Mouse (Mus musculus) right cerebral cortex, postnatal 25 days (tissue): Measurements from ENCODE around the gene Nt5dc1.
"Not testable (repeated sequence)": the region's sequence is repeated elsewhere in the genome, so short reads cannot be mapped to it uniquely, and the experiment has no call there.

ENCODE experiments used
- DNase-seq: peaks from one replicate; pipeline ENCODE4 v3.0.0; 2022

Gene Nt5dc1

GRCm38 (mm10) chr10:34309915-34310685 is 108.3 kb downstream of the Nt5dc1 start:
- no peak for DNase-seq

DNA sequence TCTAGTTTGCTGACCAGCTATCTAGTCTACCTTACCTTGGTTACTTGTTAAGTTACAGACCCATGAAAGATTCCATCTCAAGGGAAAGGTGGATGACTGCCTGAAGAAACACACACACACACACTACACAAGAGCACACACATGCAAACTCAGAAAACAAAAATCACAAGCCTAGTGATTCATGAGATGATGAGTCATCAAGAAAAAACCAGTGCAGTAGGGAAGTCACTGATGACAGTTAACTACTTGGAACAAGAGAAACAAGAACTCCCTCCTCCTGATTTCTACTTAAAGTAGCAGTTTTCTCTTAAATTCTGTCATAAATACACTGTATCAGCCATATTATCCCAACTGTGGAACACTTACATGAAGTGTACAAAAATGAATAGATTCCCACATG is 111.3 kb downstream of the Nt5dc1 start:
- DNase-seq, result no peak

GRCm38 (mm10) chr10:34300368-34300767 is 118.0 kb downstream of the Nt5dc1 start:
- no peak for DNase-seq

DNA sequence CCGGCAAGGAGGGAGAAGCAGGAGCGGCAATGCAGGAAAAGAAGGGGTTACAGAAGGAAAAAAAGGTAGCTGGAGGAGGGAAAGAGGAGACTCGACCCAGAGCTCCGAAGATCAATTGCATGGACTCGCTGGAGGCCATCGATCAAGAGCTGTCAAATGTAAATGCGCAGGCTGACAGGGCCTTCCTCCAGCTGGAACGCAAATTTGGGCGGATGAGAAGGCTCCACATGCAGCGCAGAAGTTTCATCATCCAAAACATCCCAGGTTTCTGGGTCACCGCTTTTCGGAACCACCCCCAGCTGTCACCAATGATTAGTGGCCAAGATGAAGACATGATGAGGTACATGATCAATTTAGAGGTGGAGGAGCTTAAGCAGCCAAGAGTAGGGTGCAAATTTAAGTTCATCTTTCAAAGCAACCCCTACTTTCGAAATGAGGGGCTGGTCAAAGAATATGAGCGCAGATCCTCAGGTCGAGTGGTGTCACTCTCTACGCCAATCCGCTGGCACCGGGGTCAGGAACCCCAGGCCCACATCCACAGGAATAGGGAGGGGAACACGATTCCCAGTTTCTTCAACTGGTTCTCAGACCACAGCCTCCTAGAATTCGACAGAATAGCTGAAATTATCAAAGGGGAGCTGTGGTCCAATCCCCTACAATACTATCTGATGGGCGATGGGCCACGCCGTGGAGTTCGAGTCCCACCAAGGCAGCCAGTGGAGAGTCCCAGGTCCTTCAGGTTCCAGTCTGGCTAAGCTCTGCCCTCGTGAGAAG is 120.2 kb downstream of the Nt5dc1 start:
- DNase-seq, result no peak

DNA sequence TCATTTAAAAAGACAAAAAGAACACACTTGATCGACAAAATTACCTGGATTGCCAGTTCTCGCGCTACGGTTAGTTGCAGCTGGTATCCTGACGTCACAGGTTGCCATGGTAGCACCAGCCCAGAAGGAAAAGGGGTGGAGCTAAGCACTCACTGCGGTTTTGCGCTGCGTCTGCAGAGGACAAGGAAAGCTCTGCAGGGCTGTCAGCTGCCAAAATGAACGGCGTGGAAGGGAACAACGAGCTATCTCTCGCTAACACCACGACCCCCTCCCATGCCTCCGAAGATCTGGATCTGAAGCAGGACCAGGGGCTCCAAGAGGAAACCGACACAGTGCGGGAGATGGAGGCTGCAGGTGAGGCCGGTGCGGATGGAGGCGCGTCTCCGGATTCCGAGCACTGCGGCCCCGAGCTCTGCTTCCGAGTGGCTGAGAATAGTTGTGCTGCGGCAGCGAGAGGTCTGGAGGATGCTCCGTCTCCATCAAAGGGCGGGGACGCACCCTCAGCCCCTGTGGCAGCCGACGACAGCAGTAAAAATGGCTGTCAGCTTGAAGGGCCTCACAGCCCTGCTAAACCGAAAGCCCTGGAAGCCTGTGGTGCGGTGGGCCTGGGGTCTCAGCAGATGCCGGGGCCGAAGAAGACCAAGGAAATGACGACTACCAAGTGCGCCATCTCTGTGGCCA is 120.9 kb downstream of the Nt5dc1 start, which contains the start of gene Tspyl4:
Gene Tspyl4, plus strand, starts transcription at position 144 of the 681 bp plus-strand sequence.
- peak; percentile 93 for DNase-seq

GRCm38 (mm10) chr10:34296911-34297298 is 121.4 kb downstream of the Nt5dc1 start:
- DNase-seq, result no peak

DNA sequence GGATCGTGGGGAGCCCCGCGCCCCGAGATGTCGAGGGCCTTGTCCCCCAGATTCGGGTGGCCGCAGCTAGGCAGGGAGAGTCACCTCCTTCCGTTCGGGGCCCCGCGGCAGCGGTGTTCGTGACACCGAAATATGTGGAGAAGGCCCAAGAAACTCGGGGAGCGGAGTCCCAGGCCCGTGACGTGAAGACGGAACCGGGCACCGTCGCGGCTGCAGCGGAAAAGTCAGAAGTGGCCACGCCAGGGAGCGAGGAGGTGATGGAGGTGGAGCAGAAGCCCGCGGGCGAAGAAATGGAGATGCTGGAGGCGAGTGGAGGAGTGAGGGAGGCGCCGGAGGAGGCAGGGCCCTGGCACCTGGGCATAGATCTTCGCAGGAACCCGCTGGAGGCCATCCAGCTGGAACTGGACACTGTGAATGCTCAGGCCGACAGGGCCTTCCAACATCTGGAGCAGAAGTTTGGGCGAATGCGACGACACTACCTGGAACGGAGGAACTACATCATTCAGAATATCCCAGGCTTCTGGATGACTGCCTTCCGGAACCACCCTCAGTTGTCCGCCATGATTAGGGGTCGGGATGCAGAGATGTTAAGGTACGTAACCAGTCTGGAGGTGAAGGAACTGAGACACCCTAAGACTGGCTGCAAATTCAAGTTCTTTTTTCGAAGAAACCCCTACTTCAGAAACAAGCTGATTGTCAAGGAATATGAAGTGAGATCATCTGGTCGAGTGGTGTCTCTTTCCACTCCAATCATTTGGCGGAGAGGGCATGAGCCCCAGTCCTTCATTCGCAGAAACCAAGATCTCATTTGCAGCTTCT is 135.7 kb downstream of the Nt5dc1 start:
- DNase-seq, result peak; percentile 50

DNA sequence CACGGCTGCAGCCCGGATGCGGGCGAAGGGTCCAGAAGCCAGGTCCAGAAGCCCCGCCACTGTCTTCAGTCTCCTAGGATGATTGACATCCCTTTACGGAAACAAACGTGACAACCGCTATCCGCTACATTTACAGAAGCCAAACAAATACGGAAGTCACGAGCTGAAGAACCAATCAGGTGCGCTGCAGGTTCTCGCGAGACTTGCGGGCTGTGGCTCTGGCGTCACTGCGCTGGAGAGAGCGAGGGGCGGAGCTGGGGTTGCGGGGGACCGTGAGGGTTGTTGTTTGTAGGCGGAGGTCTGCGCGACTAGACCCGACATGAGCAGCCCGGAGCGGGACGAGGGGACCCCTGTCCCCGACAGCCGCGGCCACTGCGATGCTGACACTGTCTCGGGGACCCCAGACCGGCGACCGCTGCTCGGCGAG is 136.4 kb downstream of the Nt5dc1 start, which contains the start of gene Tspyl1:
Gene Tspyl1, plus strand, starts transcription at position 229 of the 427 bp plus-strand sequence.
- peak; percentile 97 for DNase-seq

GRCm38 (mm10) chr10:34281211-34281961 is 137.0 kb downstream of the Nt5dc1 start:
- DNase-seq, result no peak

GRCm38 (mm10) chr10:34280591-34281175 is 137.7 kb downstream of the Nt5dc1 start:
- DNase-seq, result peak; percentile 40

- DNase-seq, result no peak
Measured at GRCm38 (mm10) chr10:34271681-34272080, 146.7 kb downstream of the Nt5dc1 start.

GRCm38 (mm10) chr10:34267312-34268070 is 150.9 kb downstream of the Nt5dc1 start:
- DNase-seq, result no peak

DNA sequence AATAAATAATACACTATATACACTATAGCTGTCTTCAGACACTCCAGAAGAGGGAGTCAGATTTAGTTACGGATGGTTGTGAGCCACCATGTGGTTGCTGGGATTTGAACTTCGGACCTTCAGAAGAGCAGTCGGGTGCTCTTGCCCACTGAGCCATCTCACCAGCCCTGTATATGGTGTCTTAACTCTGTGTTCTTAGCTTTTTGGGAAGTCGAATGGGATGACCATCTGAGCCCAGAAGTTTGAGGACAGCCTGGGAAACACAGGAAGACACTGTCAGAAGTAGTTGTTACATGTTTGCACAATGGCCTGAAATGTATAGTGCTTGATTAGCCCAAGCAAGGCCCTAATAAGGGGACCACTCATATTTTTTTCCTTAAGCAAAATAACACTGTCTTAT is 153.2 kb downstream of the Nt5dc1 start:
- DNase-seq, result no peak

- DNase-seq, result not testable (repeated sequence)
Measured at GRCm38 (mm10) chr10:34252833-34253232, 165.5 kb downstream of the Nt5dc1 start.

DNA sequence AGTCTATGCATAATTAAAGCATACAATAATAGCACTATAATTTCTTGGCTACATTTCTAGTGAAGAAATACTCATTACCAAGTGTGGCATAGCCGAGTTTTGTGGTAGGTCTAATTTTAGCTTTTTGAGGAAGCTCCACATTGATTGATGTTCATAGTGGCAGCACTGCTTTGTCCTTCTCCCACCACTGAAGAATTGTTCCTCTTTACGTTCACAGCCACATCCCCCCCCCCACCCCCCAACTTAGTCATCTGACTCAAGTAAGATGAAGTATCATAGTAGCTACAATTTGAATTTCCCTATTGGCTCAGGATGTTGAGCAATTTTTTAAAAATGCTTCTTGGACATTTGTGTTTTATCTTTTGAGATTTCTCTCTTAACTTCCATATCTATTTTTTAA is 168.8 kb downstream of the Nt5dc1 start:
- no peak for DNase-seq

DNA sequence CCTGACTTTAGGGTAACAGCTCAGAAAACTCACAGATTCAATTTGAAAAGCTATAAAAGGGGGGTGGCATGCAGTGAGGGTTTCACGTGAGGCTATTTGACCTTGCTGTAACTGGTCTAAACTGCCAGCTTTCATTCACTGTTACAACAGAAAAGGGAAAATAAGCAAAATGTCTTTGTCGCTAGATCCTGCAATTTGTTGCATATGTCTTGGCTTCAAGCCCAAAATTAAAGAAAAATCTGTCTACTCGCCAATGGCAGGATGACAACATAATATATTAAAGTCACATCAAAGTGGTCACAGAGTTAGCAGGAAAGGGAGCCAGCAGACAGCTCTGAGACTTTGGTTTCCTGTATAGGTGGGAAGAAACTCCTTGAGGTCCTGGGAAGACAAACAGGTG is 170.6 kb downstream of the Nt5dc1 start:
- no peak for DNase-seq

- DNase-seq, result no peak
Measured at GRCm38 (mm10) chr10:34246106-34246505, 172.2 kb downstream of the Nt5dc1 start.

GRCm38 (mm10) chr10:34244745-34245144 is 173.6 kb downstream of the Nt5dc1 start:
- no peak for DNase-seq

- DNase-seq, result no peak
Measured at GRCm38 (mm10) chr10:34238536-34238935, 179.8 kb downstream of the Nt5dc1 start.
